Mouse (Mus musculus) kidney, adult 18-20 months (tissue): ENCODE data around the gene Smad1.
A peak's percentile ranks its signal among the peaks of the same experiment; 100 is the strongest.

Source experiments
- DNase-seq: peaks from one replicate; pipeline ENCODE4 v3.0.0; 2021

Smad1 gene

DNA sequence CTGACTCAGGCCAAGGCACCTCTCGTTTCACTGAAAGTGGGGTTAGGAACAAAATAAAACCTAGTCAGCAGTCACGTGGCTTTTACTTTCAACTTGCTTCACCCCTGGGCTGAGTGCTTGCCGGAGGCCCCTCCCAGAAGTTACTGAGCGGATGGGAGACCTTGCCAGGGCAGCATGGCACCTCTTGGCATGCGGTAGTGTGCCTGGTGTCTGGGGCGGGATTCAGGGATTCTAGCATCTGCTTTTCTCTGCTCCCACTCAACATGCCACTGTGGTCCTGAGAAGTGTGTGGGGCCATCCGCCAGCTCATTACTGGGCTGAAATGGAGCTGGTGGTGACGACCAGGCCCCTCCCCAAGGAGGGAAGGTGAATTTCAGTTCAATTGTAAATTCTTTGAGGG, 47.4 kb downstream of the Smad1 start:
- no peak for DNase-seq

DNA sequence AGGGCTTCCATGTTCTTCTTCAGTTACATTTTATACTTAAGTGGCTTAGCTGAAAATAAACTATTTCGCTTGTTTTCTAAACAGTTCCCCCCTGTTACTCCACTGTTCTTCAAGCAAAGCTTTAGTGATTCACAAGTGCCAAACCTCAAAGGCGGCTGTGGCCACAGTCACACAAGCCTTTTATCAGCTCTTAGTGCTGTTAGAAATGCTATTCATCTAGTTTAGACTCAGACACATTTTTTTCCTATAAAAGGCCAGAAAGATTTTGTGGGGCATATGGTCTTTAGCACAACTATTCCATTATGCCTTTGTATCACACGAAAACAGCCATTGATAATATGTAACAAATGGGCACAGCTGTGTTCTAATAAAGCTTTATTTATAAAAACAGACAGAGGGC, 48.5 kb downstream of the Smad1 start:
- no peak for DNase-seq

DNA sequence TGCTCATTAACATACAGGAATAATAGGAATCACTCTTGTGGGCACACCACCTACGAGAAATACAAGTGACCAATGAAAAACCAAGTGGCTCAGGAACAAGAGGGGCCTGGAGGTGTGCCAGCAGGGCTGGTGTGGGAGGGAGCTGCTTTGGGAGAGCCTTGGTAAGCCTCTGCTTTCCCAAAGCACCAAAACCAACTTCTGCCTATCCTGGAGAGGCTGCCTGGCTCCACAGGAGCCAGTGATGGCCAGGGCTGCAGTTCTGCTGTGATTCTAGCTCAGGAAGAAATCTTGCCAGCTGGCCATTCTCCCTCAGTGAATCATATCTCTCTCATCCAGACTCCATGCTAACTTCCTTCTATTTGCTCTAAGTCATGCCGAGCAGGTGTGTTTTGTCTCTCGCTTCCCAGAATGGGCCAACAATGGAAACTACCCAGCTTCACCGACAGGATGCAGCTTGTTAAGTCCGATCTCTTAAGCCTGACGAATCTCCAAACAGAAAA, 49.2 kb downstream of the Smad1 start:
- DNase-seq: no peak

DNA sequence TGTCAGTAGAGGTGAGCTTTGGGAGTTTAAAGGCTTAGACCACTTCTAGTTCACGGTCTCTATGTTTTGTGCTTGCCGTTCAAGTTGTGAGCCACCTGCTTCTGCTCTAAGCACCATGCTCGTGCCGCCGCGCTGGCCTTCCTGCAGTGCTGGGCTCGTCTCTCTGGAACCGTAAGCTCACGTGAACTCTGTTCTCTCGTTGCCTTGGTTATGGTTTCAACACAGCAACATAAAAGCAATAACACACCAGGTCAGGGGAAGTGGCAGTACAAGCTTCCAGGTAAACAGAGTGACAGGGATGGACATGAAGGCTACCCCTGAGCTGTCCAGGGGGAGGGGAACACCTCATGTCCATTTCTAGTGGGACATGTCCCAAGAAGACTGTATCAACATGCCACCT, 52.9 kb downstream of the Smad1 start:
- DNase-seq: no peak

DNA sequence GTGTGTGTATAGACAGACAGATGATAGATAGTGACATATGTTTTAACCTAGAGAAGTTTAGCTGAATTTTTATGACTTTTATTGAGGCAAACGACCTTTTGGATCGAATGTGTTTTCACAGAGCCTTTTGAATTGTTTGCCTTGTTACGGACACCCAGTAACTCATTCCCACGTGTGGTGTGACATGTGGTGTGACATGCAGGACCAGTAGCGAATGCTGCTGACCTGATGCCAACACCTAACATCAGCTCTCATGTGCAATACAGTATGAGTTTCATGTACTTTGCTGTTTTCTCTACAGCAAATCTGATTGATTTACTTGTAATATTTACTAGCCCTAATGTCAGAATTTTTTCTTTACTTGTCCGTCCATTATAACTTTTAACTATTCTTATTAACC, 53.5 kb downstream of the Smad1 start:
- no peak for DNase-seq

DNA sequence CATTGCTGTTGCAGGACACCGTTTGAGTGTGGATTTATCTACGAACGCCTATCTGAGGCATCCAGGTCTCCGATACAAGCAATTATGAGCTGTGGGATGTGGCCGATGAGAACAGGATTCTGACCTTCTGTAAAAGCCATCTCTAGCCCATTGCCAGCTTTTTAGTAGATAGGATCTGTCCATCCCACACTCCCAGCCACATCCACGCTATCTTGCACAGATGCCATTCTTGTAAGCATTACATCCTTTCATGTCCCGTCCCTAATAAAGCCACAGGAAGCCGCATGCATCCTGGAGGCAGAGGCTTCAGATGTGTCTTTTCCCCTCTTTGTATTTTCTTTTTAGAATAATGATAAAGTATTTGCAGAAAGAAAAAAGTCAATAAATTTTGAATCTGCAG, 58.1 kb downstream of the Smad1 start:
- DNase-seq: no peak

DNA sequence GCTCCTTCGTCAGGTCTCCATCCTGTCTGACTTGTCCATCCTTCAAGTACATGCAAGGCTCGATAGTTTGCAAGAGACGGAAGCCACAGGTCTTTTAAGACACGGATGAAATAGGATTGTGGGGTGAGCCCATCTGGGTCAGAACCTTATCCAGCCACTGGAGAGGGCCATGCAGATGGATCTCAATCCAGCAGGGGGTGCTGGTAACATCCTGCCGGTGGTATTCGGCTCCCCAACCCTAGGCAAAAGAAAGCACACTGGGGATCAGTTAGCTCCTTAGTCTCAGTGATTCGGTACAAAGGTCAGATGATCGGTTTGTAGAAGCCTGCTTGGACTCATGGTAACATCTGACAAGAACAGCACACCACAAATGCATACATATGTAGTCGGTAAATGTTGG, 59.8 kb downstream of the Smad1 start:
- DNase-seq: peak; percentile 43

DNA sequence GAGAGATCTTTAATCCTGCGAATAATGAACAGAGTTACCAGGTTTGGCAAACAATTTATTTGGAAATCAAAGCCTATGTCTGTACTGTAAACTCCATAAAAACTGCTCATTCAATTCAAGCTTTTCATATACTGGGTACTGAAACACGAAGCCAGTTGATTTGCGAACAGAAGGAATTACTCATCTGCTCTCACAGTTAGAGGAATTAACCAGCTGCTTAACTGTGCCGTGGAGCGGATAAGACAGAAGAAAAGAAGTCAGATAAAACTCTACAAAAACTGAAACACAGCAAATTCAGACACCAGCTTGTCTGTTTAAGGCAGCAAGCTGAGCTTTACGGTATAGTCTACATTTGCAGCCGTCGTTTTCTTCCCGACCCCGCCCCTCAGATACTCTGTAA, 60.7 kb downstream of the Smad1 start:
- DNase-seq: no peak

DNA sequence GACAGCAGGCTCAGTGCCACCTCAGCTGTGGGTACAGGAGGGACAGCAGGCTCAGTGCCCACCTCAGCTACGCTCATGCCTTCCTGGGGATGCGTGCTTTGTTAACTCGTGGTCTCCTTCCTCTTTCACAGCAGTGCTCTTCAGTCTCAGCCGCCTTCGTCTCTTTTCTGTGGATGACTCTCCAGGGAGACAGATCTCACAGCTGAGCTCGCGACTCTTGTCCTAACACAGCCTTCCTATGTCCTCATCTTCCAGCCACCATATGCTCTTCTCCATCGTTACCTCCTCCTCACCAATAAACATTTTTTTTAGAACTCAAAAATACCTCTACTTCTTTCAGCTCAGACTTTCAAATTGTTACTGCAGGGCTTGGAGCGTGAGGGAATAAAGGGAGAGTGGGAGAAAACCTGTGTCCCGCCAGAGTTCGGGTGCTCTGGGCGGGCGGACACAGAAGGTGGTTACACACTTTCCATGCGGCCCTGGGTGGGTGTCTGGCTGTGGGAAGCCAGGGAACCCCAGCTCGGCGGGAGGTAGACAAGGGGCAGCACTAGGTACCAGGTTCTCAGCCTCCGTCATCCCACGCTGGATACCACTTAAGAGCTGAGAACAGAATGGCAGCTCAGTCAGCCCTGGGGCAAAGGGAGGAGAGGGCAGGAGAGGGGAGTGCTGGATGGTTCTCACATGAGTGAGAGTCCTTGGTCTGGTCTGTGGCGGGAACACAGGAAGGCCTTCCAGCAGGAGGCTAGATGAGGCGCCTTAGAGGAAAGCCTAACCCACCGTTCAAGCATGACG, 67.0 kb downstream of the Smad1 start:
- DNase-seq: no peak

DNA sequence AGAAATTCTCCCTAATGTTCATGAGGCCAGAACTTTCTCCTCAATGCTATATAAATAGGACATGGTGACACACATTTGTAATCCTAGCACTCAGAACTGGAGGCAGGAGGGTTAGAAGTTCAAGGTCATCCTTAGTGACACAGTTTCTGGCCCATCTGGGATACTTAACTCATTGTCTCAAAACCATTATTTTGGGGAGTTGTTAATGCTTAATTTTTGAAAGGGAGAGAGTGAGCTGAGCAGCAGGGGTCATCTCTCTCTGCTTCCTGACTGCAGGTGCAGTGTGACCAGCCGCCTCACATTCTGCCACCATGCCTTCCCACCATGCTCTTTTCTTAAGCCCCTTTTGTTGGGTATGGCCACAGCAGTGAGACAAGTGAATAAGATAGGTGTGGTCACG, 67.7 kb downstream of the Smad1 start:
- DNase-seq: no peak

DNA sequence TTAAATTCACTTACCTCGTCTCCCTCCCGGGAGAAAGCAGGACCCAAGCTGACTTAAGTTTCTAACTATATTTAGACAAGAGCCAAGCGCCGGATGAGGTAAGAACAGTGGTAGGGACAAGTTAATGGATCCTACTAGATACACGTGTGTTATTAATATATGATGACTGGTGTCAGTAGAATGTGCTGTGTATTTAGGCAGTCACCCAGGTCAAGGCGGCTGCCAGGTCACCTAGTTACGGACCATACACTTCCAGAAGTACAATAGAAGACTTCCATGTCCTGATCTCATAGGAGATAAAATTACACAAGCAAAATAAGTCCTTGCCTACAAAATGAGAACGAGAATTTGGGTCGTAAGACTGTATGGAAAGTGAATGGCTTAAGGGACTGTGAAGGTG, 68.3 kb downstream of the Smad1 start:
- no peak for DNase-seq

DNA sequence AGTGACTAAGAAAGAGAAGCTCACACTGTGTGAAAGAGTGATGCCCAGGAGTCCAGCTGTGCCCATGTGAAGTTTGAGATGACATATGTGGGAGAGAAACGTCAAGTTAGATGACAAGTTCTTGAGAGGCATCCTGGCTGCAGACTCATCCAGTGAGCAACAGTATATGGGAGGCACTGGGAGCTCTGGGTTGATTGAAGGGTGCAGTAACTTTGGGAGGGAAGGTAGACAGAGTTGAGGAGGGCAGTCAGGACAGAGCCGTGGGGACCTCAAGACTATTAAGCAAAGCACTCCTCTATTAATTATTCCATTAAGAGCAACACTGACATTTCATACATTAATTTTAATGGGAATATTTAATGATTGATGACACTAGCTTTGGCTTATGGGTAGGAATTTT, 69.6 kb downstream of the Smad1 start:
- no peak for DNase-seq

DNA sequence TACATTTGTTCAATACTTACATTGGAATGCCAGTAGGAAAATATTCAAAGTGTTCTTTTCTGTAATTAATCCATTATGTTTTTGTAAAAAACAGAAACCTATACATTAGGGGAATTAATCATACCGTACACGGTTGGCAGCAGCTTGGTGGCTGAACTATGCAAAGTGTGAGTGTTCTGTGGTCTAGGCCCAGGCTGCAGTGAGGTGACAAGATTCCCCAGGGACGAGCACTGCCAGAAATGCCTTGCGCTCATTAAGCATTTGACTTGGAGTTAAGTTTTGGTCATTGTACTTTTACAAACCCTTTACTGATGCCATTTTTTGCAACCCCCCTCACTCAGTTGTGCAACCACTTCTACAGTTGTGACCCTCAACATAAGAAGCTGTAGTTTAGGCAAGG, 70.1 kb downstream of the Smad1 start:
- DNase-seq: no peak

DNA sequence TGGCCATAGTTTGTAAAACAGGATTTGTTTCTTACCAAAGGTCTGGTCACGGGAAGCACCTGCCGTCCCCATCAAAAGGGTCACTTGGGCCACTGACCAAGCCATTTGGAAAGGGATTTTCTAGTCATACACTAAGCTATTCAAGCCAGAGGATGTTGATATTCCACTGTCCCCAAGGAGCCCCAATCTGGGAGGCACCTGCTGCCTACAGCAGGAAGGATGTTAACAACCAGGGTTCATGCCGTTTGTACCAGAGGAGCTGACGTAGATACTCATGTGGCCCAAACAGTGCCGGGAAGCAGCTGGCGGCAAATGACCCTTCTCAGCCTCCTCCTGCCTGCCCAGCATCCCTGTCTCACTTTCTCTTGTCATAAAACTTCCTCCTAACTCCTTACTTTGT, 73.8 kb downstream of the Smad1 start:
- DNase-seq: no peak

DNA sequence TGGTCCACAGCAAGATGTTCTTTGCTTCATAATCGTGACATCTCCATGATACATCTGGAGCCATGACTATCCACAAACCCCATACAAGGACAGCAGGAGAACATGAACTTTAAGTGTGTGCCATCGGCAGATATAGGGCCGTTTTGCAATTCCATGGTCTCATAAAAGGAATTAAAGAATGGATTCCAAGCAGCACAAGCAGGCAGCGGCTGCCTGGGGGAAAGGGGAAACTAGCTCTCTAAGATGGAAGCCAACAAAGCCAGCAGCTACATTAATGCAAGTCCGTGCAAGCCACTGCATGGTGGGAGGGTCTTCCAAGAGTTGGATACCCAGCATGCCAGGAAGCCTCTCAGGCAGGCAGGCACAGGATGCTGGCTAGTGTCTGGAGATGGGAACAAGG, 74.4 kb downstream of the Smad1 start:
- DNase-seq: no peak

DNA sequence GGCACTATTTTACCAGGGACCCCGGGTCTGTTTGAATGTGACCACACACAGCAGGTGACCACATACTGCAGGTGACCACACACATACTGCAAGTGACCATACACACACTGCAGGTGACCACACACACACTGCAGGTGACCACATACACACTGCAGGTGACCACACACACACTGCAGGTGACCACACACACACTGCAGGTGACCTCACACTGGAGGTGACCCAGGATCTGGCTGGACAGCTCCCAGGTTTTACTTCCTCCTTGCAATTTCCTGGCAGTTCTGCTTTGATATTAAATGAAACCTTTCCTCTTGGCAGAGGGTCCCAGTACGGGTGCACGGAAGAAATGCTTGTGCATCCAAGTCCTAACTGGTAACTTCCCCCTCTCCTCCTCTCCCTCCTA, 75.3 kb downstream of the Smad1 start:
- no peak for DNase-seq

DNA sequence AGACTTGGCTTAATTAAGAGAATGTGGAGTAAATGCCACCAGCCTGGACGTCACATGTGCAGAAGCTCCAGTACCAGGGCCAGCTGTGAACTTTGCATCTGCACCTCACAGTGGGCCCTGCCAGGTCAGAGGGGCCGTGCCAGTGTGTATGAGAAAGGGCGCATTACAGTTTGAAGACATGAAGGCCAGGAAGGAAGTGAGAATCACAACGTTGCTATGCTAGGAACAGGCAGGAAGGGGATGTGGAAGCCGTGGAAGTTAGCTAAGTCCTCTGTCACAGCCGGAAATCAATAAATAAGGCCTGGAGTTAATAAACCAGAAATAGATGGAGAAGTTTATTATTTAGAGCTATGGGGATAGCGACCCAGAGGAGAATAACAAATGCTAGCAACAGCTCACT, 76.2 kb downstream of the Smad1 start:
- peak; percentile 31 for DNase-seq

DNA sequence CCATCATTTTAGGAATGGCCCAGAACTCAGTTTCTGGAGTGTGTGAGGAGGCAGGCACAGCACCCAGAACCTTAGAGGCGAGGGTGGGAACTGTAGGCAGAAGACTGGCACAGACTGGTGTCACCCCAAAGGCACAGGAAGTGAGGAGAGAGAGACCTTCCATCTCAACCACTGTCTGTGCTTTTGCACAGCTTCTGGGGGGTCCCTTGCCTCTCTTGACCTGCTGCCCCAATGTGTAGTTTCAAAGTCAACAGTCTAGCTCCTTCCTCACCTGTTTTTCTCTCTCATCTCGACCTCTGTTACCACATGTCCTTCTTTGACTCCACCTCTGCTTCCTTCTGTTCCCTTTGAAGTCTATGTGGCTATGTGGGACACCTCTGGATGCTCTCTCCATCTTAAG, 88.5 kb downstream of the Smad1 start:
- DNase-seq: no peak

DNA sequence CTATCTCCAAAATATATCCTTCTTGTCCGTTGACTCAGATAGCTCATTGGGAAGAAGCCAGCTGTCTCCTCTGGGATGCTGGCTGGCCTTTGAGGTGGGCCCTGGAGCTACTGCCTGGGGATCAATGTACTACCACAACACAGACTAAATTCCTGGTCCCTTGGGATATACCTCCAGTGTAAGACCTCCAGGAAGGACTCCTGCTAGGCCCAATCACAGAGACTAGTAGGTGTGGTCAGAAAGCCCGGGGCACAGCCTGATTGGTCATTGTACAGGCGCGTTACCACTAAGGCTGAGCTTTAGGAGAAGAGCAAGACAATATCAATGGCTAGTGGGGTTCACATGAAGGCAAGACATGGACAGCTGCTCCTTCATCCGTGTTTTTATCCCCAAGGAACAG, 93.4 kb downstream of the Smad1 start:
- DNase-seq: no peak

DNA sequence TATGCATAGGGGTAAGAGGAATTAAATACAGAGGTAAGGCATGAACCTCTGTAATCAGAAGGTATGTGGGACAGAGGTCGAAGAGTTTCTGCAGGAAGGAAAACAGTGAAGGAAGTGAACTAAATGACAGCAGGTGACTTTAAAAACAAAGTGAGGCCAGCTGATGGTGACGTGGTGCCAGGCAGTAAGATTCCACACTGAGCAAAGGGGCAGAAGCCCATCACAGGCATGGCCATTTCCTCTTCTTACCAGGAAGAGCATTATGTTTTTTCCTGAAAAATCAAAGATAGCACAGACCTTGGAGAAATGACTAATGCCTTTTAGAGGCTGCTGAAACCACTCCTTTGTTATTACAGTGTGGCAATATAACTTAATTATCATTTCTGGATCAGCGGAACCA, 97.8 kb downstream of the Smad1 start:
- DNase-seq: no peak

DNA sequence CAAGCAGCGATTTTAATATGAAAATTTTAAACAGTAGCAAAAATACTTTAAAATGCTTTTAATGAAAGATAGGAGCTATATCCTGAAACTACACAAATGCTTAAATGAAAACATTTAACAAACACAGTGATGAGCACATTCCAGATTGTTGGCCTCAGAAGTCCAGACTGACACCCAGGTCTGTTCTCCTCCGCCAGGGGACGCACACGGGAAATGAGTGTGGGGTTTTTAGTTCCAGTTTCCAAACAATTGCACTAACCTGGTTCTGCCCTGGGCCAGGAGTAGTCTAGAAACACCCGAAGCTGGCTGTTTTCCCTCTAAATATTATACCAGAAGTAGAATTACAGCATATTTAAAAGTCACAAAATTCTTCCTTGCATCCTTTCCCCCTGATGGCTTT, 99.6 kb downstream of the Smad1 start:
- peak; percentile 31 for DNase-seq

DNA sequence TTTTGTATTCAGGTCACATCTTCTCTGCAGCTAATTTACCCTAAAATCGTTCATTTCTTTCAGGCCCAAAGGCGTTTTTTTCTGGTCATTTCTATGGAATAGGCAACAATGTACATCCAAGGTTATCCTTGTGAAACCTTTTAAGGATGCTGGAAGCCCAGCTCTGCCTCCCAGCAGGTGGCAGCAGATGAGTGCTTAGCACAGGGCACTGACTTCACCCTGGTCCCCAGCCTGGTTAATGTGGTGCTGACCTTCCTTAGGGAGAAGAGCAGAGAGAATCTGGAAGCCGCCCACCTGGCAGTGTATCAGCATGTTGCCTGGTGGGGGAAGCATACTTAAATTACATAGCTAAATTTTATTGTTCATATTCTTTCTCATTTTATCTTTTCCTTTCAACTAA, 101.6 kb downstream of the Smad1 start:
- peak; percentile 81 for DNase-seq

DNA sequence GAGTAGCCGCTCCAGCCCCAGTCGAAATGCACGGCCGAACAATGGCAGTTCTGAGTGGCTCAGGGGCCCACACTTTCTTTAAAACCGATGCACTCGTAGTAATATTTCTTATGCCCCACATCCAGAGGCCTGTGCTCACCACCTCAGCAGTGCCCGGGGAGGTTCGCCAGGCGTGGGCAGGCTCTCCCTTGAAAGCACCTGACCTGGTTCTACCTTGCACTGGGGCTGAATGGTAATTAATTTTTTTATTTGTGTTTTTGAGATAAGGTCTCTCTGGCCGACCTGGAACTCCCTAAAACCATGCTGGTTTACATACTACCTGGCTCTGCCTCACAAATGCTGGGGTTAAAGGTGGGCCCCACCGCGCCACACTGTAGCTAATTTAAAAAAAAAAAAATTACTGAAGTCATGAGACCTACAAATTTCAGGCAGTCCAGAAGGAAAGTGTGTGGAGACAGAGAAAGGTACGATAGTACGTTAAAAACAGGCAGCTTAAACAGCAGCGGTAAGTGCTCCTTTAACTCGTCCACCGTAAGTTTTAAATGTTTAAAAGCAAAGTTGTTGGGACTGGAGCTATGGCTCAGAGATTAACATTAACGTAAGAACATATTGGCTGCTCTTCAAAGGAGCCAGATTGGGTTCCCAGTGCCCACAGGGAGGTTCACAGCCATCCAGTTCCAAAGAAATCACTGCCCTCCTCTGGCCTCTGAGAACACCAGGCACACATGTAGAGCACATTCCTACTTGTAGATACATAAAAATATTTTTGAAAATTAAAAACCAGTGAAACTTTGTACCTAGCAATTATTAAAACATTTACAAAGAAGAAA, 103.8 kb downstream of the Smad1 start:
- no peak for DNase-seq

DNA sequence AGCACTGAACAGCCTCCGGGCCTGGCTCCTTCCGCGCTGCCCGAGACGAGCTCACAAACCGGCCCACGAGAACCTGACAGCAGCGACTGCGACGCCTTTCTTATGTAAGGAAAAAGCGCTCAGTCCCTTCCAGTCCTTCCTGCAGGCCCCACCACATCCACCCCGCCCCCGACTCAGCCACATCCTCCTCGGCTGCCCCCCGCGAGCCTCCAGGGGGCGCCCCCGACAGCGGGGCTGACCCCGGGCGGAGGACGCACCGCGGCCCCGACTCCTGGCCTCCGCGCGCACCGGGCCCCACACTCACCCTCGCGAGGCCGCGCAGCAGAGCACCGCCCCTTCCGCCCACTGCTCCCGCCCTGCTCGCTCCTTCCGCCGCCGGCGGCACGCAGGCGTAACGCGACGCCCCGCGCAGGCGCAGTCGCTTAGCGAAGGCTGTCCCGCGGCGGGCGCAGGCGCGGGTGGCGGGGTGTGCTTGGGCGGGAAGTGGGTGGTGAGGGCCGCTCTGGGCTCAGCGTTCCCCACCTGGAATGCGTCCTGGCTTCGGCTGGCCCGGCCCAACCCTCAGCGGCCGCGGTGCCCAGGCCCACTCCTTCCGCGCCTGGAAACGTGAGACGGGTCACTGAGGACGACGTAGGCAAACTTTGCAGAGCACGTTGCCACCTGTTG, 104.6 kb downstream of the Smad1 start, which contains the start of gene Mmaa:
Mmaa (minus strand) TSS at position 328 of the 666 bp plus-strand sequence.
- DNase-seq: peak; percentile 97
